Mouse (Mus musculus) cortical plate, adult 2 months (tissue): ENCODE results near the gene Dctpp1.

Experiments used
- CTCF ChIP-seq: fragments of 200-500 bp; IDR thresholded peaks from 2 replicates; pipeline ENCODE4 v1.5.1; 2011; ENCODE audit warnings: mild to moderate bottlenecking, control low read depth, low read length; ENCODE audit not compliant: insufficient read depth; ENCODE audit errors: extremely low read depth
- POLR2A ChIP-seq: fragments of 200-500 bp; IDR thresholded peaks from 2 replicates; pipeline ENCODE4 v1.6.1; 2011; ENCODE audit warnings: mild to moderate bottlenecking, low read length, control low read depth; ENCODE audit not compliant: insufficient read depth; ENCODE audit errors: extremely low read depth

DNA sequence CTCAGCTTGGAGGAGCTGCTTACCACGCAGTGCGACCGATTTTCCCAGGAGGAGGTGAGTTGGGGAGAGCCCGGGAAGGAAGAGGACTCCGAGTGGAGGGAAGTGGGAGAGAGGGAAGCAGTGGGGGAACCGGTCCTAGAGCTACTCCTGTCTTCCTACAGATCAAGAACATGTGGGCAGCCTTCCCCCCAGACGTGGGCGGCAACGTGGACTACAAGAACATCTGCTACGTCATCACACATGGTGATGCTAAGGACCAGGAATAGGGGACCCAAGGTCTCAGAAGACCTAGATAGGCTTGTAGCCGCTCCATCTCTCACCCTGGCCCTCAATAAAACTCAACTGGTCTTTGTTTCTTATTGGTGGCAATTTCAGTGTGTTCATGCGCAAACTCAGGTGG lies 46.6 kb downstream of the Dctpp1 start:
- TF ChIP-seq CTCF (no peak), POLR2A (no peak)
